Mouse (Mus musculus): ENCODE data around the gene Metap2.
A peak's percentile ranks its signal among the peaks of the same experiment; 100 is the strongest.

DNA sequence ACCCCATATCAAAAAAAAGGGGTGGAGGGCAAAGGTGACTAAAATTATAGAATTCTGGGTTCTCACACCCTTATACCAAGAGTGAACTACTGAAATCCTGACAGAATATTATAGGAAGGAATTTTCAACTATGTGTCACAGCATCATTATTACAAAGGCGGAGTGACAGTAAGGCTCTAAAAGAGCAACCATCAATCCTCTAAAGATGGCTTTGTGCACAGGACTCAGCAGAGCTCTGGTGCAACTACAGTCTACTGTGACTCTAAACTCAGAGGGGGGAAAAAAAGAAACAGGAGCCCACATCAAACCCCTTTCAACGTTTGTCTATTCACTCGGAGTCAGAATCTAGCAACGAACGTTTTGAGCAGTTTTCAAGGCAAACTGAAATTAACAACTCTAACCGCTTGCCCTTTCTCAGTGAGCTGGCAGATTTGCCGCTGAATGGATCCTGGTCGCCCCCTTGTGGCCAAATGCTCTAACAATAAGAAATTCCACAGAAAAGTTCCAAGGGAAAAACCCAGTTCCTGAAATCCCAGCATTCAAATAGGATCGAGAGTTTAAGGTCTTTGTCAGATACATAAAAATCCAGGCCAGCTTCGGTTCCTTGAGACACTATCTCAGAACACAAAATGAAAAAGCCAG lies 84.0 kb downstream of the Metap2 start:
- TF ChIP-seq CTCF (IDR thresholded peaks at IDR 0.05), result peak; percentile 86
- no peak for TF ChIP-seq EP300 (IDR thresholded peaks at IDR 0.05)
